Mouse (Mus musculus) mesoderm, embryonic 11.5 days (tissue): ENCODE measurements around the gene Itga5.

Experiments
- DNase-seq: peaks from one replicate; pipeline ENCODE4 v3.0.0-alpha.2; 2012; ENCODE audit warnings: low read depth, low spot score

Gene Itga5

GRCm38 (mm10) chr15:103339961-103340337, 26.6 kb downstream of the Itga5 start, which contains the start of gene Zfp385a:
Gene Zfp385a (minus strand): TSS chr15:103340093.
- no peak for DNase-seq

- DNase-seq, result no peak
Measured at GRCm38 (mm10) chr15:103339166-103339960, 27.2 kb downstream of the Itga5 start.

- no peak for DNase-seq
Measured at GRCm38 (mm10) chr15:103338829-103339165, 27.8 kb downstream of the Itga5 start.

GRCm38 (mm10) chr15:103336996-103337667, 29.4 kb downstream of the Itga5 start:
- DNase-seq, result no peak

GRCm38 (mm10) chr15:103335488-103336235, 30.9 kb downstream of the Itga5 start:
- DNase-seq, result no peak

- no peak for DNase-seq
Measured at GRCm38 (mm10) chr15:103335040-103335439, 31.5 kb downstream of the Itga5 start.

GRCm38 (mm10) chr15:103334194-103334593, 32.4 kb downstream of the Itga5 start:
- DNase-seq, result peak; percentile 46

GRCm38 (mm10) chr15:103333738-103334137, 32.8 kb downstream of the Itga5 start:
- no peak for DNase-seq

- no peak for DNase-seq
Measured at GRCm38 (mm10) chr15:103333081-103333615, 33.4 kb downstream of the Itga5 start.

GRCm38 (mm10) chr15:103323455-103324247, 42.9 kb downstream of the Itga5 start:
- peak; percentile 90 for DNase-seq

- no peak for DNase-seq
Measured at GRCm38 (mm10) chr15:103323070-103323454, 43.5 kb downstream of the Itga5 start.

GRCm38 (mm10) chr15:103322396-103322795, 44.2 kb downstream of the Itga5 start:
- DNase-seq, result no peak

- DNase-seq, result no peak
Measured at GRCm38 (mm10) chr15:103321076-103321475, 45.5 kb downstream of the Itga5 start.

GRCm38 (mm10) chr15:103318201-103318816, 48.3 kb downstream of the Itga5 start:
- no peak for DNase-seq

- no peak for DNase-seq
Measured at GRCm38 (mm10) chr15:103317731-103318130, 48.8 kb downstream of the Itga5 start.

- no peak for DNase-seq
Measured at GRCm38 (mm10) chr15:103317120-103317519, 49.4 kb downstream of the Itga5 start.

GRCm38 (mm10) chr15:103315979-103316776, 50.4 kb downstream of the Itga5 start:
- no peak for DNase-seq

- peak; percentile 90 for DNase-seq
Measured at GRCm38 (mm10) chr15:103315011-103315502, 51.5 kb downstream of the Itga5 start.

GRCm38 (mm10) chr15:103314181-103314580, 52.4 kb downstream of the Itga5 start:
- no peak for DNase-seq
